Mouse (Mus musculus): ENCODE measurements at regions not wholly inside any gene's neighbourhood (a gene's known extent, or its start where the extent isn't known, plus 50 kb on each side); places are given as distances from the start of the nearest gene placed in this dataset.
"Not testable (repeated sequence)": the region's sequence is repeated elsewhere in the genome, so short reads cannot be mapped to it uniquely, and the experiment has no call there.

- DNase-seq (ENCODE audit: extremely low spot score in 1 of 2, low spot score in 1 of 2): not testable (repeated sequence)
These were observed 56.9 kb downstream of the Zfp36l1 start for GRCm38 (mm10) chr12:80055894-80056293.

GRCm38 (mm10) chr12:80055394-80055793 lies 57.4 kb downstream of the Zfp36l1 start:
- no peak for DNase-seq (ENCODE audit: extremely low spot score in 1 of 2, low spot score in 1 of 2)

GRCm38 (mm10) chr12:80054655-80055037 lies 58.2 kb downstream of the Zfp36l1 start:
- no peak for DNase-seq (ENCODE audit: extremely low spot score in 1 of 2, low spot score in 1 of 2)

DNA sequence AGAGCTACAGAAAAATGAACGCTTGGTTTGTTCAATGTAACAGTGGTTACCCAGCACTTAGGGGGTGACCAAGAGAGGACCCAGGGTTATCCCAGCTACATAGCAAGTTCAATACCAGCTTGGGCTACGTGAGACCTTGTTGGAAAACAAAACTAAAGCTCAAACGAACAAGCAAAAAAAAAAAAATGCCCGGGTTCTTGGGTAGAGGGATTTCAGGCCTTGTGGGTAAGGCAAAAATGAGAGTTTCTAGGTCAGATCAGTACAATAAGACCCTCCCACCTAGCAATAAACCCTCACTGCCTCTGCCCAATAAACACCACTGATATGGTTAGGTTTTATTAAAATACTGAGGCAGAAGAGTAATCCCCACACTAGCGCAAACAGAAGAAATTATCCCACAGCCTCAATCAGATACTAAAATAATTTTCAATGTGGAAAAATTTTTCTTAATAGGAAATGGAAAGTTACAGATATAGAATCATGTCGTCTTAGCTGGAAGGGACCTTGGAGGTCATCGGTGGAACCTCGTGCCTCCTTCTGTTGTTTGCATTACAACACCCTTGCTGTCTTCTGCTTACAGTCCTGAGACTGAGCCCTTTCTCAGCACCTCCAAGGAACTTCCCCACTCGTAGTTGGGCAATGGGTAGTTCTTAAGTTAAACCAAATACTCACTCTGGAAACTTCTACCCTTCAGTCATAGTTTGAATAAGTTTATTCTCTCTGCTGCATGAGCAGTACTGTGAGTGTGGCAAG lies 58.7 kb downstream of the Zfp36l1 start:
- DNase-seq (ENCODE audit: extremely low spot score in 1 of 2, low spot score in 1 of 2): no peak

GRCm38 (mm10) chr12:80048215-80048979 lies 64.4 kb downstream of the Zfp36l1 start:
- DNase-seq (ENCODE audit: extremely low spot score in 1 of 2, low spot score in 1 of 2): no peak

DNA sequence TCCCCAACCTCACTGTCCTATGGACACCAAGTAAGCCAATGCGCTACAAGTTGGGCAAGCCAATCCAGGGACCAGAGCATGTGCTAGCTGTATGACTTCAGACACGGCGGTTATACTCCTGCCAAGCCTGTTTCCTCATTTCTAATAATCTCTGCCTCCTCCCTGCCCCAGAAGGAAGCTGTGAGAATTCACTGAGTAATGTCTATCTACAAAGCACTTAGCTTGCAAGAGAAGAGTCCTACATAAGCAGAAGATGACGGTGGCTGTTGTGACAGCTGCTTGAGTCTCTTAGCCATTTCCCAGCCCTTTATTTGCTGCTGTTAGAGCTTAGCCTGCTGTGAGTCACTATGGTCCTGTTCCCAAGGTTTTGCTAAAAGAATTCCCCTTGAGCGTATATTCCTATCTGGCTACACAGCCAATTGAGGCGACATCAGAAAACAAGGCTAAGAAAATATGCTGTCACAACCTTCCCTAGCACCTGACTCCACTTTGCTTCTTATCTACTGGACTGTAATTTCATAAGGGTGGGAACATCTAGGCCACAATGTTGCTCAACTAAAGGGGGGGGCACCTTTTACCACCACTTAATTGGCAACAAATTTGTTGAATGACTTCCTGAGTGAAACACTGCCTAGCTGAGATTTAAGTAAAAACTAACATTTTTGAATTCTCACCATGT lies 66.0 kb downstream of the Zfp36l1 start:
- no peak for DNase-seq (ENCODE audit: extremely low spot score in 1 of 2, low spot score in 1 of 2)

DNA sequence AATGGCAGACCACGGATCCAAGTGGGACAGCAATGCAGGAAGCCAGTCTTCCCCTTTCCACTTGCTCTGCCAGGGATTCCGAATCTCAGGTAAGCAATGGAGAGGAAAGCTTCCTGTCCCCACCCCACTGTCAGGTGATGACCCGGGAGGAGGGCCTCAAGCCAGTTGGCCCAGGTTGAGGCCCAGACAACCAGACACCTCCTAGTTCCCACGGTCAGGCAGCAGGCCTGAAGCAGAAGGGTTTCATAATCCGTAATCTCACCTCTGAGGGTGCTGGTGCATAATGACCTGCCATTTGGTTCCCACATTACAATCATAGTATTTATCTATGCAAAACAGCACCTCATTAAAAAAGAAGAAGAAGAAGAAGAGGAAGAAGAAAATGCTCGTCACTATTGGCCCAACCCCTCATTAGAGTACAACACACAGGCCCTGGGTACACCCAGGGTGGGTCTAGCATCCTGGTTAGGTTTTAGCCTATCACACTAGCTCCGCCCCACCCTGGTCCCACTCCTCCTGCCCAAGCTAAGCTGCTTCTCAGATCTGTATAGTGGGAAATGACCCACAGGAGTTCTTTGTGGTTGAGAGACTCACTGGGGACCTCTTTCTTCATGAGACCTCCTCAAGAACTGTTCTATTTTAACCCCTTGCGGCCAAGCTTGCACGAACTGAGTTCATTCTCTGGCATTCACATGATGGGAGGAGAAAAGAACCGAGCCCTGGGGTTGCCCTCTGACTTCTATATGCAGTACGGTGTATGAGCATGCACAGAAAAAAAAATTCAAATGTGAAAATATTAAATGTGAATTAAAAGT lies 71.1 kb downstream of the Zfp36l1 start:
- no peak for DNase-seq (ENCODE audit: extremely low spot score in 1 of 2, low spot score in 1 of 2)

DNA sequence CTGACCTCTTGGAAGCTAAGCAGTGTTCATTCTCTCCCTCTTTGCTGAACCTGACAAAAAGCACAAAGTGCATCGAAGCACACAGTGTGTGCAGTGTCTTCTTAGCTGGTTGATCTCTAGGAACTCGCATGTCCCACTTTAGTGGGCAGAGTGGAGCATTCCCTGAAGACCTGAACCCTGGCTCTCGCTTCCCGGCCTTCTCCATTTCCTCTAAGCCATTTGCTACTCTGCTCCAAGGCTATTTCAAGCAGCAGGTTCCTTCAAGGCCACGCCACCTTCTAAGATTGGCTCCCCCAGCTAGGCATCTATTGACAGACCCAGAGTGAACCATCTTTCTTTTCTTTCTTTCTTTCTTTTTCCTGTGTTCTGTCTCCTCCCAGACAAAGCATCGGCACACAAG lies 71.8 kb downstream of the Zfp36l1 start:
- DNase-seq (ENCODE audit: extremely low spot score in 1 of 2, low spot score in 1 of 2): no peak

GRCm38 (mm10) chr12:80040233-80040632 lies 72.6 kb downstream of the Zfp36l1 start:
- no peak for DNase-seq (ENCODE audit: extremely low spot score in 1 of 2, low spot score in 1 of 2)

DNA sequence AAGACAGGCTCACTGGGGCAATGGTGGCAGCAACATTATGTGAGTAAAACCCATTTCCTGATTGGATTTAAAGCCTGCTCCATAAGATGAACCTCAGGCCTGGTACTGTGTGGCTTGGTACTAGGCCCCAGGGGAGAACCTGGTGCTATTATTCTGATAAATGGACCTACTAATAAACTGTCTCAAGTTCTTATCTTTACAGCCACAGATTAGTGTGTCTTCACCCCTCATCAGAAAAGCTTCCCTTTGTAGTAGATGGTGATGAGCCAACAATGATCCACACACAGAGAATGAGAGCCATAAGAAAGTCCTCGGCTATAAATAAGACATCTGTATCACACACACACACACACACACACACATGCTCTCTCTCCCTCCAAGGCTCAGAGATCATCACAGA lies 73.7 kb downstream of the Zfp36l1 start:
- no peak for DNase-seq (ENCODE audit: extremely low spot score in 1 of 2, low spot score in 1 of 2)

GRCm38 (mm10) chr12:80035500-80036271 lies 77.1 kb downstream of the Zfp36l1 start:
- DNase-seq (ENCODE audit: extremely low spot score in 1 of 2, low spot score in 1 of 2): no peak

DNA sequence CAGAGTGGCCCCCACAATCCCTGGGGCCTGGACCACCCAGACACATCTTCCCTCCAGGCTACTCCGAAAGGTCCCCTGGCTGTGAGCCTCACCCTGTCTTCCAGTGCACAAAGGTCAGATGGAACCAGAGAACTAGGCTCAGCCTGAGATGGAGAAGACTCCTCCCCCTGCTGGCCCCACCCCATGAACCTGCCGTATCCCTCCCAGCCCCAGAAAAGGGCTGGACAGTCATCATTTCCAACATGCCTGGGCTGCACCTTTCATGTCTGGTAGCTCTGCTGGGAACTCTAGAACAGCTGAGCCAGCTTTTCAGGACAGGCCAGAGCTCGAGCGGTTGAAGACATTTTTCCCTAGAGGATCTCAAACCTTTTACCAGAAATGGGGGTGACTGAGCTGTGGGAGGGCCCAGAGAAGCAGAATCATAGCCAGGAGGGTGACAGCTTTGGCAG lies 77.8 kb downstream of the Zfp36l1 start:
- no peak for DNase-seq (ENCODE audit: extremely low spot score in 1 of 2, low spot score in 1 of 2)

DNA sequence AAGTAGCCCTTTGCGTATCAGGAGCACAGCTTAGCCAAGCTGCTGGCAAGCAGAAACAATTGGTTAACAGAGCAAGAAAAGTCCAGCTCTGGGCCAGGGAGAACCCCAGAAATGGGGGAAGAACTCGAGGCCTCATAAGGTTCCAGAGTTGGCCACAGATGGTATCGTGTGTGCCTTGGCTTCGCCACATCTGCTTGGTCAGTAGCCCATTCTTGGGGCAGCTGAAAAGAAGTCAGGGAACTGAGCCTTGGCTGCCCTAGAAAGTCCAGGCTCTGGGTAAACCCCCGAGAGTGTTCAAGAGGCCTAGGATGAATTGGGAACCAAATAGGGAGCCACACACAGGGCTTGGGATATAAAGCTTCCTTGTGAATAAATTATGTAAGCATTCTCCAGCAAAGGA lies 78.7 kb downstream of the Zfp36l1 start:
- DNase-seq (ENCODE audit: extremely low spot score in 1 of 2, low spot score in 1 of 2): no peak

GRCm38 (mm10) chr12:80032520-80032919 lies 80.3 kb downstream of the Zfp36l1 start:
- DNase-seq (ENCODE audit: extremely low spot score in 1 of 2, low spot score in 1 of 2): no peak

GRCm38 (mm10) chr12:80028301-80028700 lies 84.5 kb downstream of the Zfp36l1 start:
- no peak for DNase-seq (ENCODE audit: extremely low spot score in 1 of 2, low spot score in 1 of 2)

- DNase-seq (ENCODE audit: extremely low spot score in 1 of 2, low spot score in 1 of 2): no peak
These were observed 89.4 kb downstream of the Zfp36l1 start for GRCm38 (mm10) chr12:80023107-80024078.

DNA sequence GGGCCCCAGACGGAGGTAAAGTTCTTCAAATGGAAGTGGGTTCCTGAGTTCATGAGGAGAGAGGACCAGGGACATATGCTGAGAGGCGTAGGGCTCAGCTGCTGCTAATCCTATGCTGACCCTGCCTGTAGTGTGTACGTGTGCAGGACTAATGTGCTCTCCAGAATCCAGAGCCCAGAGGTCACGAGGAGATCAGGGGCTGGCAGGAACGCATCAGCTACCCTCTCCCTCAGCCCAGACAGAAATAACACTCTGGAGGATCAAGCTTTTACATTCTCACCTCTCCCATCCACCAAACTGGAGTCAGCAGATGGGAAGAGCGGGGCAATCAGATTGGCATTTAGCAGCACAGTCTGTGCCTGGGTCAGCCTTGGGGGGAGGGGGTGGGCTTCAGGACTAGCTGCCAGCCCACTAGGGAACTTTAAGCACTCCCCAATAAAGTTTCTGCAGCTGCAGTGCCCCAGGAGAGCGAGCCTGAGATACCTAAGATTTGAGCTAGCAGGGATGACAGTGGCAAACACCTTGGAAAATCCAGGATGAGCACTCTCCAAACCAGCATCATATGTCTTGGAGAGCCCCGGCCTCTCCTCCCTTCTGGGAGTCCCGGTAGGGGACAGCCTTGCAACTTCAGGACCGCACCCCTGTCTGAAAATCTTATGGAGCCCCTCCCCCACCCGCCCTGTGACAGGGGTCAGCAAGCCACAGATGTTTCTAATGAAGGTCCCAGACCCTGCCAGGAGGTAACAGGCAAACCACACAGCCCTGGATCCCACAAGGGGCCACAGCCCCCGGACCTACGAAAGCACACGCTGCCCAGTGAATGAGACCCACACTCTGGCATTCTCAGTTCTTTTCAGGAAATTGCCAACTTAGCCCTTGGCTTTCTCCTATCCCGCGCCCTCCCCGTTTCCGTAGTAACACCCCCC lies 90.4 kb downstream of the Zfp36l1 start:
- DNase-seq (ENCODE audit: extremely low spot score in 1 of 2, low spot score in 1 of 2): no peak

GRCm38 (mm10) chr12:80021030-80021473 lies 91.8 kb downstream of the Zfp36l1 start:
- no peak for DNase-seq (ENCODE audit: extremely low spot score in 1 of 2, low spot score in 1 of 2)

All from frontal cortex, adult 2 months (tissue).